ENCODE assay signal across 24 mouse cellular contexts in the genomic region with DNA sequence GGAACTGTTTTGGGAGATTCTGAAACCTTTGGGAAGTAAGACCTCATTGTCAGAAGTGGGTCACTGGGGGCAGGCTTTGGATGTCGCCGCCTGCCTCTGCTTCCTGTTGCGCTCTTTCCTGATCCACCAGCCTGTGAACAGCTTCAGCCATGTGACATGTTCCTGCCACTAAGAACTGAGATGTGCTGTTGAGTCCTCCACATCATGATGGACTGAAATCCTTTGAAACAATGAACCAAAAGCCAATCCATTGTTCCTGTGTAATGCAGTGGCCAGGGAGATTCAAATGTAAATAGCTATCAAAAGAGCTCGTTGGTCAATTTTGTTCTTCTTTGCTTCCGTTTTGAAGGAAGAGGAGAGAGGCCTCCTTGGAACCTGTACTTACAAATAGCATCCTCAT.
"Had no signal": no experiment of that assay in that cellular context is flagged by ENCODE, and none has a peak within 500 bp of the region (broad histone marks: within the 10 kb centered on the region; RNA-seq: fewer than 3 reads in every experiment).

No protein-coding gene starts in this region.

- H3K9me3 ChIP-seq: heart, embryonic 13.5 days; heart, embryonic 15.5 days; hindbrain, embryonic 10.5 days; hindbrain, embryonic 12.5 days; intestine, embryonic 15.5 days; kidney, embryonic 15.5 days; limb, embryonic 13.5 days; limb, embryonic 15.5 days; liver, embryonic 12.5 days had no signal

- H3K4me1 ChIP-seq: heart, embryonic 13.5 days; heart, embryonic 15.5 days; hindbrain, embryonic 12.5 days; intestine, embryonic 15.5 days; limb, embryonic 13.5 days; limb, embryonic 15.5 days; liver, embryonic 12.5 days had no signal

- H3K36me3 ChIP-seq: heart, embryonic 13.5 days; heart, embryonic 15.5 days; hindbrain, embryonic 10.5 days; hindbrain, embryonic 12.5 days; intestine, embryonic 15.5 days; kidney, embryonic 15.5 days; limb, embryonic 13.5 days; limb, embryonic 15.5 days; liver, embryonic 12.5 days had no signal

- H3K4me3 ChIP-seq: gastrocnemius, adult 2 months; heart, adult 2 months; heart, embryonic 13.5 days; heart, embryonic 15.5 days; hindbrain, embryonic 10.5 days; hindbrain, embryonic 12.5 days; intestine, embryonic 15.5 days; kidney, embryonic 15.5 days; left cerebral cortex, adult 2 months; limb, embryonic 13.5 days; limb, embryonic 15.5 days; liver, embryonic 12.5 days had no signal

- H3K27ac ChIP-seq: heart, adult 2 months; heart, embryonic 13.5 days; heart, embryonic 15.5 days; hindbrain, embryonic 10.5 days; hindbrain, embryonic 12.5 days; hindbrain, embryonic 14.5 days; intestine, embryonic 15.5 days; kidney, embryonic 15.5 days; kidney, postnatal 0 days; left cerebral cortex, adult 2 months; limb, embryonic 13.5 days; limb, embryonic 15.5 days; liver, embryonic 12.5 days; liver, embryonic 14.5 days had no signal

- DNase-seq: gastrocnemius, adult 2 months; gastrocnemius, postnatal 10 days; gastrocnemius, postnatal 25 days; heart, adult 2 months; heart, postnatal 4 days; kidney, adult 2 months; kidney, adult 9 months; kidney, postnatal 14 days; kidney, postnatal 36 days; layer of hippocampus, adult 9-11 months; layer of hippocampus, postnatal 36 days had no signal

- H3K9ac ChIP-seq: heart, embryonic 13.5 days; heart, embryonic 15.5 days; hindbrain, embryonic 12.5 days; hindbrain, embryonic 14.5 days; intestine, embryonic 15.5 days; kidney, embryonic 15.5 days; limb, embryonic 13.5 days; limb, embryonic 15.5 days; liver, embryonic 12.5 days; liver, embryonic 14.5 days had no signal
